In the genomic region with DNA sequence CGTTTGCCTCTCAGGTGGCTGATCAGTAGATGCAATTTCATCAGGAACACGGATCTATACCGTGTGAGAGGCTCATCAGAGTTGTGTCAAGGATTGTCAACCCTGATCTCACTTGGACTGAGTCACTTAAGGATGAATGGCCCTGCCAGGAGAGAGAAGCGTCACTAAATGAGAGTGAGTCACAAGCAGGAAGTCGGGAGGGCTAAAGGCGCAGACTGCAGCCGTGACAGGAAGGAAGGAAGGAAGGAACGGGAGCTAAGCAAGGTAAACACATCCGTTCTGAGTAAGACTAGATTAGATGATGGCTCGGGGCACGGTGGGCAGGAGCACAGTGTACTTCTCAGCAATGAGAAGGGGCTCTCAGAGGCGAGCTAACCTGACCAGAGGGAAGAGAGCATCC, we compare ENCODE assay signal across 9 mouse cellular contexts. TPM values are rescaled to one million over a fixed set of nuclear protein-coding genes. Genes with fewer than 3 reads are reported as not detected.
DNase-seq lines count a peak whose midpoint lies in the region; ATAC-seq lines count a peak whose summit lies in the region.
"Had no signal": no experiment of that assay in that cellular context is flagged by ENCODE, and none has a peak within 500 bp of the region (broad histone marks: within the 10 kb centered on the region; RNA-seq: fewer than 3 reads in every experiment).

No protein-coding gene starts in this region.

- peak; percentile 33; the same call in 1 of the 2 replicates for ATAC-seq in liver, embryonic 11.5 days (replicated peaks; ENCODE audit: low FRiP score)
- peak; percentile 53 for ATAC-seq in intestine, embryonic 15.5 days
- ATAC-seq in stomach, embryonic 15.5 days (ENCODE audit: insufficient read depth, low FRiP score, low read depth) = peak; percentile 43; the same call in 1 of the 2 replicates

- WGBS in liver, embryonic 11.5 days = 40% methylated on average over 12 of the region's 12 CpGs
- WGBS in intestine, embryonic 15.5 days = 43% methylated on average over 12 of the region's 12 CpGs
- WGBS in stomach, embryonic 15.5 days = 45% methylated on average over 12 of the region's 12 CpGs
- WGBS in embryonic facial prominence, embryonic 10.5 days = 68% methylated on average over 12 of the region's 12 CpGs

- no peak for DNase-seq in liver, embryonic 11.5 days (ENCODE audit: low spot score)
- DNase-seq in liver = no peak
- peak; percentile 51 for DNase-seq in NIH3T3 (ENCODE audit: low read depth)
- no peak for DNase-seq in frontal cortex, postnatal 14 days (ENCODE audit: low spot score in 2 of 2)
- DNase-seq in layer of hippocampus, postnatal 36 days = no peak
- DNase-seq in embryonic facial prominence, embryonic 10.5 days (ENCODE audit: low spot score) = no peak

- no peaks in the 10 kb centered on the region for H3K4me1 ChIP-seq in liver, embryonic 11.5 days (replicated peaks; ENCODE audit: control insufficient read depth, insufficient read depth, low read length)
- H3K4me1 ChIP-seq in intestine, embryonic 15.5 days (replicated peaks) = no peaks in the 10 kb centered on the region
- no peaks in the 10 kb centered on the region for H3K4me1 ChIP-seq in stomach, embryonic 15.5 days
- no peaks in the 10 kb centered on the region for H3K4me1 ChIP-seq in embryonic facial prominence, embryonic 10.5 days
- H3K4me1 ChIP-seq: limb, embryonic 13.5 days had no signal

- H3K9ac ChIP-seq in liver, embryonic 11.5 days (ENCODE audit: low read depth, low read length) = no peak overlapping the region
- H3K9ac ChIP-seq in intestine, embryonic 15.5 days = no peak overlapping the region
- no peak overlapping the region for H3K9ac ChIP-seq in stomach, embryonic 15.5 days
- H3K9ac ChIP-seq: limb, embryonic 13.5 days had no signal

- no peaks in the 10 kb centered on the region for H3K9me3 ChIP-seq in liver, embryonic 11.5 days (ENCODE audit: control insufficient read depth, low read length)
- H3K9me3 ChIP-seq in intestine, embryonic 15.5 days = no peaks in the 10 kb centered on the region
- no peaks in the 10 kb centered on the region for H3K9me3 ChIP-seq in stomach, embryonic 15.5 days
- H3K9me3 ChIP-seq in embryonic facial prominence, embryonic 10.5 days = no peaks in the 10 kb centered on the region
- H3K9me3 ChIP-seq: limb, embryonic 13.5 days had no signal

- H3K27me3 ChIP-seq in liver, embryonic 11.5 days (replicated peaks; ENCODE audit: control insufficient read depth, insufficient read depth, low read length) = no peaks in the 10 kb centered on the region
- no peaks in the 10 kb centered on the region for H3K27me3 ChIP-seq in intestine, embryonic 15.5 days (replicated peaks)
- no peaks in the 10 kb centered on the region for H3K27me3 ChIP-seq in stomach, embryonic 15.5 days (replicated peaks)
- no peaks in the 10 kb centered on the region for H3K27me3 ChIP-seq in embryonic facial prominence, embryonic 10.5 days (replicated peaks; ENCODE audit: low read depth, poor library complexity, severe bottlenecking)
- H3K27me3 ChIP-seq: limb, embryonic 13.5 days had no signal

- no peak overlapping the region for H3K4me3 ChIP-seq in liver, embryonic 11.5 days (ENCODE audit: low read depth, low read length)
- no peak overlapping the region for H3K4me3 ChIP-seq in intestine, embryonic 15.5 days (replicated peaks)
- H3K4me3 ChIP-seq in stomach, embryonic 15.5 days (replicated peaks) = no peak overlapping the region
- H3K4me3 ChIP-seq in embryonic facial prominence, embryonic 10.5 days = no peak overlapping the region
- H3K4me3 ChIP-seq: limb, embryonic 13.5 days had no signal

- no peaks in the 10 kb centered on the region for H3K36me3 ChIP-seq in liver, embryonic 11.5 days (ENCODE audit: control insufficient read depth, insufficient read depth, low read length)
- H3K36me3 ChIP-seq in intestine, embryonic 15.5 days = no peaks in the 10 kb centered on the region
- H3K36me3 ChIP-seq in stomach, embryonic 15.5 days = no peaks in the 10 kb centered on the region
- H3K36me3 ChIP-seq in embryonic facial prominence, embryonic 10.5 days (replicated peaks) = peaks cover 3% of the 10 kb centered on the region
- H3K36me3 ChIP-seq: limb, embryonic 13.5 days had no signal

- no peak overlapping the region for H3K27ac ChIP-seq in liver, embryonic 11.5 days (ENCODE audit: low read depth, low read length)
- H3K27ac ChIP-seq in intestine, embryonic 15.5 days = no peak overlapping the region
- H3K27ac ChIP-seq in stomach, embryonic 15.5 days = no peak overlapping the region
- no peak overlapping the region for H3K27ac ChIP-seq in embryonic facial prominence, embryonic 10.5 days (replicated peaks)
- H3K27ac ChIP-seq: limb, embryonic 13.5 days had no signal

- no peak overlapping the region for H3K4me2 ChIP-seq in liver, embryonic 11.5 days
- no peak overlapping the region for H3K4me2 ChIP-seq in intestine, embryonic 15.5 days (replicated peaks)
- no peak overlapping the region for H3K4me2 ChIP-seq in stomach, embryonic 15.5 days
- H3K4me2 ChIP-seq: limb, embryonic 13.5 days had no signal

RNA-seq across cellular contexts. Expression of a gene that starts 14.7 kb away (rescaled TPM):
- 13.0 and 14.3 TPM in 2 replicates for polyA plus RNA-seq in liver, embryonic 11.5 days (2014; fragmentation: Nextera tagmentation; extraction: Ambion mirVana)
- 4.6 and 4.9 TPM in 2 replicates for polyA plus RNA-seq in intestine, embryonic 15.5 days (2015; fragmentation: Nextera tagmentation; extraction: Ambion mirVana)
- polyA plus RNA-seq in stomach, embryonic 15.5 days (2015; fragmentation: Nextera tagmentation; extraction: Ambion mirVana) = 7.1 and 7.8 TPM in 2 replicates
- 10 to 100 TPM; 51.2 to 58.5 TPM for total RNA-seq in layer of hippocampus, postnatal 36 days (2021)
- polyA plus RNA-seq in embryonic facial prominence, embryonic 10.5 days (2016; fragmentation: Nextera tagmentation; extraction: Ambion mirVana) = 2.7 and 2.9 TPM in 2 replicates

RNA-seq across cellular contexts. Expression of a gene that starts 54.3 kb away (rescaled TPM):
- polyA plus RNA-seq in liver, embryonic 11.5 days (2014; fragmentation: Nextera tagmentation; extraction: Ambion mirVana) = 41.8 and 50.2 TPM in 2 replicates
- polyA plus RNA-seq in intestine, embryonic 15.5 days (2015; fragmentation: Nextera tagmentation; extraction: Ambion mirVana) = 34.4 and 38.3 TPM in 2 replicates
- 38.2 and 41.5 TPM in 2 replicates for polyA plus RNA-seq in stomach, embryonic 15.5 days (2015; fragmentation: Nextera tagmentation; extraction: Ambion mirVana)
- total RNA-seq in layer of hippocampus, postnatal 36 days (2021) = 10 to 100 TPM; 84.8 to 97.6 TPM
- polyA plus RNA-seq in embryonic facial prominence, embryonic 10.5 days (2016; fragmentation: Nextera tagmentation; extraction: Ambion mirVana) = 37.6 and 37.7 TPM in 2 replicates
